In genomic region chr2:67221061-67221802, GRCm38 (mm10) we compare ENCODE assay signal across 18 mouse cellular contexts.
DNase-seq lines count a peak whose midpoint lies in the region; ATAC-seq lines count a peak whose summit lies in the region.
"Had no signal": no experiment of that assay in that cellular context is flagged by ENCODE, and none has a peak within 500 bp of the region (broad histone marks: within the 10 kb centered on the region; RNA-seq: fewer than 3 reads in every experiment).

No protein-coding gene starts in this region.

- H3K4me1 ChIP-seq in forebrain, embryonic 12.5 days: no peaks in the 10 kb centered on the region
- no peaks in the 10 kb centered on the region for H3K4me1 ChIP-seq in forebrain, embryonic 15.5 days
- H3K4me1 ChIP-seq in limb, embryonic 11.5 days (ENCODE audit: control insufficient read depth, insufficient read depth, low read length): no peaks in the 10 kb centered on the region
- no peaks in the 10 kb centered on the region for H3K4me1 ChIP-seq in limb, embryonic 10.5 days
- no peaks in the 10 kb centered on the region for H3K4me1 ChIP-seq in midbrain, embryonic 15.5 days
- H3K4me1 ChIP-seq: embryonic facial prominence, embryonic 10.5 days; heart, embryonic 13.5 days; hindbrain, embryonic 15.5 days had no signal

- no peaks in the 10 kb centered on the region for H3K36me3 ChIP-seq in forebrain, embryonic 12.5 days (replicated peaks)
- no peaks in the 10 kb centered on the region for H3K36me3 ChIP-seq in forebrain, embryonic 15.5 days
- H3K36me3 ChIP-seq in limb, embryonic 11.5 days (ENCODE audit: control insufficient read depth, insufficient read depth, low read length): no peaks in the 10 kb centered on the region
- H3K36me3 ChIP-seq in limb, embryonic 10.5 days: no peaks in the 10 kb centered on the region
- H3K36me3 ChIP-seq in midbrain, embryonic 15.5 days (replicated peaks): no peaks in the 10 kb centered on the region
- H3K36me3 ChIP-seq: embryonic facial prominence, embryonic 10.5 days; heart, embryonic 13.5 days; hindbrain, embryonic 15.5 days had no signal

- no peak overlapping the region for H3K4me3 ChIP-seq in forebrain, embryonic 12.5 days (replicated peaks)
- no peak overlapping the region for H3K4me3 ChIP-seq in forebrain, embryonic 15.5 days
- no peak overlapping the region for H3K4me3 ChIP-seq in limb, embryonic 11.5 days (ENCODE audit: low read depth, low read length)
- no peak overlapping the region for H3K4me3 ChIP-seq in limb, embryonic 10.5 days
- H3K4me3 ChIP-seq in midbrain, embryonic 15.5 days: no peak overlapping the region
- H3K4me3 ChIP-seq: embryonic facial prominence, embryonic 10.5 days; heart, embryonic 13.5 days; hindbrain, embryonic 15.5 days had no signal

- no peaks in the 10 kb centered on the region for H3K9me3 ChIP-seq in forebrain, embryonic 12.5 days
- H3K9me3 ChIP-seq in forebrain, embryonic 15.5 days: no peaks in the 10 kb centered on the region
- H3K9me3 ChIP-seq in limb, embryonic 11.5 days (ENCODE audit: control insufficient read depth, low read length): no peaks in the 10 kb centered on the region
- H3K9me3 ChIP-seq in limb, embryonic 10.5 days (replicated peaks): no peaks in the 10 kb centered on the region
- no peaks in the 10 kb centered on the region for H3K9me3 ChIP-seq in midbrain, embryonic 15.5 days
- H3K9me3 ChIP-seq: embryonic facial prominence, embryonic 10.5 days; heart, embryonic 13.5 days; hindbrain, embryonic 15.5 days had no signal

- no peak overlapping the region for H3K4me2 ChIP-seq in forebrain, embryonic 12.5 days
- no peak overlapping the region for H3K4me2 ChIP-seq in forebrain, embryonic 15.5 days (replicated peaks)
- no peak overlapping the region for H3K4me2 ChIP-seq in limb, embryonic 11.5 days (ENCODE audit: low read depth, severe bottlenecking)
- H3K4me2 ChIP-seq in midbrain, embryonic 15.5 days: no peak overlapping the region
- H3K4me2 ChIP-seq: heart, embryonic 13.5 days; hindbrain, embryonic 15.5 days had no signal

- no peak overlapping the region for H3K27ac ChIP-seq in forebrain, embryonic 12.5 days
- H3K27ac ChIP-seq in forebrain, embryonic 15.5 days (replicated peaks): no peak overlapping the region
- H3K27ac ChIP-seq in limb, embryonic 11.5 days (replicated peaks; ENCODE audit: low read depth, low read length): no peak overlapping the region
- no peak overlapping the region for H3K27ac ChIP-seq in limb, embryonic 10.5 days
- no peak overlapping the region for H3K27ac ChIP-seq in midbrain, embryonic 15.5 days
- H3K27ac ChIP-seq: embryonic facial prominence, embryonic 10.5 days; heart, embryonic 13.5 days; hindbrain, embryonic 15.5 days had no signal

- 86% methylated on average over 2 of the region's 2 CpGs for WGBS in forebrain, embryonic 12.5 days
- WGBS in forebrain, embryonic 15.5 days: 92% methylated on average over 2 of the region's 2 CpGs
- WGBS in limb, embryonic 11.5 days: 63% methylated on average over 2 of the region's 2 CpGs
- WGBS in limb, embryonic 10.5 days: 67% methylated on average over 2 of the region's 2 CpGs
- 61% methylated on average over 2 of the region's 2 CpGs for WGBS in midbrain, embryonic 15.5 days

- peak; percentile 20; the same call in 1 of the 2 replicates for ATAC-seq in forebrain, embryonic 12.5 days (ENCODE audit: low FRiP score)
- ATAC-seq in forebrain, embryonic 15.5 days (replicated peaks): no peak
- peak; percentile 31; the same call in 1 of the 2 replicates for ATAC-seq in limb, embryonic 11.5 days (ENCODE audit: insufficient number of reproducible peaks, low FRiP score, low TSS enrichment, low read depth)
- 0 out of 2 replicates have a peak, but pooled peaks have one; percentile 39 for ATAC-seq in midbrain, embryonic 15.5 days (replicated peaks)
- ATAC-seq: activated CD4-positive, CD25-positive, alpha-beta regulatory T cell, adult 4 months; Patski had no signal

- no peak for DNase-seq in limb, embryonic 11.5 days (ENCODE audit: low spot score)
- no peak for DNase-seq in limb, embryonic 10.5 days (ENCODE audit: low spot score)
- peak; percentile 7 for DNase-seq in MN1 (ENCODE audit: low spot score)
- DNase-seq in spleen, adult 18-20 months: no peak
- DNase-seq: adrenal gland, postnatal 25 days; cerebellum, adult 2 months; cerebellum, postnatal 10 days; gastrocnemius, postnatal 36 days; heart, adult 11 months; heart, postnatal 4 days had no signal

- H3K27me3 ChIP-seq in forebrain, embryonic 12.5 days: no peaks in the 10 kb centered on the region
- no peaks in the 10 kb centered on the region for H3K27me3 ChIP-seq in forebrain, embryonic 15.5 days
- H3K27me3 ChIP-seq in limb, embryonic 11.5 days (ENCODE audit: control insufficient read depth, insufficient read depth, low read length): no peaks in the 10 kb centered on the region
- H3K27me3 ChIP-seq in limb, embryonic 10.5 days (ENCODE audit: low read depth, poor library complexity, severe bottlenecking): no peaks in the 10 kb centered on the region
- H3K27me3 ChIP-seq in midbrain, embryonic 15.5 days (replicated peaks): no peaks in the 10 kb centered on the region
- H3K27me3 ChIP-seq: heart, embryonic 13.5 days; hindbrain, embryonic 15.5 days had no signal

- no peak overlapping the region for H3K9ac ChIP-seq in forebrain, embryonic 12.5 days
- H3K9ac ChIP-seq in forebrain, embryonic 15.5 days (replicated peaks): no peak overlapping the region
- H3K9ac ChIP-seq in limb, embryonic 11.5 days (ENCODE audit: low read length): no peak overlapping the region
- no peak overlapping the region for H3K9ac ChIP-seq in midbrain, embryonic 15.5 days
- H3K9ac ChIP-seq: heart, embryonic 13.5 days; hindbrain, embryonic 15.5 days had no signal
